Mouse (Mus musculus) gonadal fat pad, adult 2 months (tissue): Measurements from ENCODE around the gene Rhox4a. TPM values are rescaled to one million over a fixed set of nuclear protein-coding genes. Genes with fewer than 3 reads are reported as not detected.
"Not testable (repeated sequence)": the region's sequence is repeated elsewhere in the genome, so short reads cannot be mapped to it uniquely, and the experiment has no call there.

Source experiments
- DNase-seq: peaks from one replicate; pipeline ENCODE4 v3.0.0-alpha.2; 2012; ENCODE audit warnings: low read depth
- polyA plus RNA-seq: library from polyadenylated mRNA; depleted of rRNA; stranded (reverse); fragments of >200 nt; gene quantifications from 2 replicates; pipeline ENCODE4 v1.2.3, GENCODE M21; 2012; rRNA removed

Rhox4a gene
- polyA plus RNA-seq: not detected in 2 replicates

GRCm38 (mm10) chrX:37265038-37265437 lies at the start of gene Rhox4a:
Gene Rhox4a, plus strand, starts transcription at chrX:37265338.
- DNase-seq: not testable (repeated sequence)

GRCm38 (mm10) chrX:37222158-37222557 lies 43.0 kb upstream of the Rhox4a start, which contains the start of gene Rhox1:
Gene Rhox1, minus strand, starts transcription at chrX:37222258.
- DNase-seq: not testable (repeated sequence)

DNA sequence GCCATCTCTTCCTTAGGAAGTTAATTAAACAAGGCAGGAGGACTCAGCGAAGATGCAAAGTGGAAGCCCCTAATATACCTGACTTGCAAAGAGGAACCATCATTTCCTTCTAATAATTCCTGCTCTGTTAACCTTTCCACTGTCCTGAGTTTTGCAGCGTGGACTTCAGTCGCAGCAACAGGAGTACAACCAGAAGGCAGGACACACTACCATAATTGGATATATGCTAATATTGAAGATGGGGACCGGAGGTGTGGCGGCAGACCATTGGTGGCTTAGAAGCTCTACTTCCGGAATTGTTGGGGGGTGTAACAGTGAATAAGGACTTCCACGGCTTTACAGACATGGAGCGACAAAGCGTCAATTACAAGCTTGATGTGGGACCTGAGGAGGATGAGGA lies 20.5 kb upstream of the Rhox4a start, which contains the start of gene Rhox2a:
Gene Rhox2a, plus strand, starts transcription at position 301 of the 400 bp plus-strand sequence.
- DNase-seq: not testable (repeated sequence)

DNA sequence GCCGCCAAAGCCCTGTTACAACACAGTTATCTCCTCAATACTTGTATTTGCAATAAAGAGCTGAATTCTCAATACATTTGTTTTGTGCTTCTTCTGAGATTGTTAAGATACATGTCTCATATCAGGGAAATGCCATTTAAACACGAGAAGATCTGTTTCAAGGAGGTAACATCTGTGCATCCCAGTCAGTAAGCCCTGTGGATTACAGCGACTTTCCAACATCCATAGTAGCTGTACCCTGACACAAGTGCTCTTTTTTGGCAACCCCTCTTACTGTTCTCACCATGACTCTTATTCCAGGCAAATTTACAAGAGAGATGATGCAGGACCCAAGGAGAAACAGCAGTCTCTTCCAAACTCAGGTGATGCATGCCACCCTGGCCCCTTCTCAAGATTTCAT lies 15.5 kb upstream of the Rhox4a start, which contains the start of gene Rhox3a:
Gene Rhox3a, plus strand, starts transcription at position 301 of the 400 bp plus-strand sequence.
- DNase-seq: not testable (repeated sequence)

Other genes starting within 250 kb of the Rhox4a start
- gene Sowahd, start 216.5 kb upstream of the Rhox4a start, polyA plus RNA-seq: 0.08 TPM in 1 of 2 replicates, not detected in the other
- gene Rpl39, start 179.9 kb upstream of the Rhox4a start, polyA plus RNA-seq: 89.9 and 144 TPM in 2 replicates
- gene Upf3b, start 155.0 kb upstream of the Rhox4a start, polyA plus RNA-seq: 6.3 and 7.8 TPM in 2 replicates
- gene Nkap, start 138.5 kb upstream of the Rhox4a start, polyA plus RNA-seq: 1.9 and 2.6 TPM in 2 replicates
- gene Akap14, start 96.5 kb upstream of the Rhox4a start, polyA plus RNA-seq: 0.05 and 0.27 TPM in 2 replicates
- gene Ndufa1, start 74.2 kb upstream of the Rhox4a start, polyA plus RNA-seq: 695 and 780 TPM in 2 replicates
- 2.1 and 2.7 TPM in 2 replicates for gene Rnf113a1, start 74.1 kb upstream of the Rhox4a start, polyA plus RNA-seq
- gene Gm9, start 54.3 kb upstream of the Rhox4a start, polyA plus RNA-seq: not detected in 2 replicates
- not detected in 2 replicates for gene Rhox1, start 43.1 kb upstream of the Rhox4a start, polyA plus RNA-seq
- gene Rhox2a, start 20.4 kb upstream of the Rhox4a start, polyA plus RNA-seq: not detected in 2 replicates
- not detected in 2 replicates for gene Rhox3a, start 15.4 kb upstream of the Rhox4a start, polyA plus RNA-seq
- gene Rhox3a2, start 114.7 kb downstream of the Rhox4a start, polyA plus RNA-seq: not detected in 2 replicates
- gene Rhox4a2, start 125.5 kb downstream of the Rhox4a start, polyA plus RNA-seq: not detected in 2 replicates
- not detected in 2 replicates for gene Rhox2b, start 146.7 kb downstream of the Rhox4a start, polyA plus RNA-seq
- not detected in 2 replicates for gene Rhox4b, start 167.2 kb downstream of the Rhox4a start, polyA plus RNA-seq
- gene Rhox2c, start 188.3 kb downstream of the Rhox4a start, polyA plus RNA-seq: not detected in 2 replicates
- gene Rhox3c, start 193.2 kb downstream of the Rhox4a start, polyA plus RNA-seq: not detected in 2 replicates
- not detected in 2 replicates for gene Rhox4c, start 215.0 kb downstream of the Rhox4a start, polyA plus RNA-seq
- not detected in 2 replicates for gene Rhox2d, start 228.1 kb downstream of the Rhox4a start, polyA plus RNA-seq
- not detected in 2 replicates for gene Rhox4d, start 249.0 kb downstream of the Rhox4a start, polyA plus RNA-seq